Mouse (Mus musculus) thymus, adult 2 months (tissue): ENCODE measurements at regions not wholly inside any gene's neighbourhood (a gene's known extent, or its start where the extent isn't known, plus 50 kb on each side); places are given as distances from the start of the nearest gene placed in this dataset.

Experiments
- DNase-seq: peaks from one replicate; pipeline ENCODE4 v3.0.0; 2021
- H3K27ac ChIP-seq: fragments of 200-500 bp; 2 replicates; pipeline ENCODE4 v1.5.1; 2012; ENCODE audit warnings: low read length, control low read depth; ENCODE audit not compliant: control insufficient read depth, insufficient read depth
- H3K27me3 ChIP-seq: fragments of 200-500 bp; 2 replicates; pipeline ENCODE4 v1.6.1; 2012; ENCODE audit warnings: mild to moderate bottlenecking, low read length, moderate library complexity, mixed read lengths; ENCODE audit not compliant: control insufficient read depth, insufficient read depth
- H3K36me3 ChIP-seq: fragments of 200-500 bp; 2 replicates; pipeline ENCODE4 v1.6.1; 2012; ENCODE audit warnings: mild to moderate bottlenecking, low read length, moderate library complexity; ENCODE audit not compliant: control insufficient read depth, insufficient read depth
- H3K4me1 ChIP-seq: fragments of 200-500 bp; replicated peaks from 2 replicates; pipeline ENCODE4 v1.6.1; 2012; ENCODE audit warnings: low read length; ENCODE audit not compliant: control insufficient read depth, insufficient read depth
- H3K4me3 ChIP-seq: fragments of 200-500 bp; 2 replicates; pipeline ENCODE4 v1.5.1; 2012; ENCODE audit warnings: mild to moderate bottlenecking, low read length, control low read depth, moderate library complexity; ENCODE audit not compliant: control insufficient read depth, insufficient read depth
- CTCF ChIP-seq: fragments of 200-500 bp; IDR thresholded peaks from 2 replicates; pipeline ENCODE4 v1.5.1; 2012; ENCODE audit warnings: mild to moderate bottlenecking, control low read depth, low read length, moderate library complexity, borderline replicate concordance; ENCODE audit not compliant: control insufficient read depth, poor library complexity, insufficient read depth; ENCODE audit errors: extremely low read depth
- POLR2A ChIP-seq: fragments of 200-500 bp; IDR thresholded peaks from 2 replicates; pipeline ENCODE4 v1.6.1; 2012; ENCODE audit warnings: mild to moderate bottlenecking, low read length, control low read depth, moderate library complexity; ENCODE audit not compliant: control insufficient read depth, poor library complexity, insufficient read depth; ENCODE audit errors: extremely low read depth
- WGBS: fragments of 180-500 bp; shearing (Covaris S2); methylation state at CpG from one replicate; pipeline ENCODE4 v1.1.7; 2018; 5-methylcytosine and 5-hydroxymethylcytosine counted together

GRCm38 (mm10) chr10:41018888-41019287 lies 53.2 kb downstream of the Gpr6 start:
- TF ChIP-seq POLR2A (no peak), CTCF (no peak)
- 74% methylated on average over 5 of the region's 5 CpGs for WGBS
- DNase-seq, result no peak
- no peaks in the 10 kb centered on the region for H3K4me1 ChIP-seq
- H3K4me3 ChIP-seq, result no peak overlapping the region
- no peaks in the 10 kb centered on the region for H3K27me3 ChIP-seq
- no peaks in the 10 kb centered on the region for H3K36me3 ChIP-seq
- H3K27ac ChIP-seq, result no peak overlapping the region

- 73% methylated on average over 7 of the region's 7 CpGs for WGBS
- Histone ChIP-seq H3K27ac (no peak overlapping the region), H3K4me3 (no peak overlapping the region), H3K4me1 (no peaks in the 10 kb centered on the region), H3K27me3 (no peaks in the 10 kb centered on the region), H3K36me3 (no peaks in the 10 kb centered on the region)
- TF ChIP-seq CTCF, result no peak
- TF ChIP-seq POLR2A, result no peak
- DNase-seq, result no peak
These were observed 55.5 kb downstream of the Gpr6 start for GRCm38 (mm10) chr10:41016547-41016946.

- H3K27ac ChIP-seq, result no peak overlapping the region
These were observed 56.4 kb downstream of the Gpr6 start for GRCm38 (mm10) chr10:41015654-41016053.

GRCm38 (mm10) chr10:41010585-41010984 lies 61.5 kb downstream of the Gpr6 start:
- Histone ChIP-seq H3K36me3 (no peaks in the 10 kb centered on the region), H3K4me3 (no peak overlapping the region), H3K4me1 (no peaks in the 10 kb centered on the region), H3K27ac (no peak overlapping the region), H3K27me3 (no peaks in the 10 kb centered on the region)
- TF ChIP-seq CTCF (no peak), POLR2A (no peak)
- DNase-seq, result no peak
- 73% methylated on average over 2 of the region's 2 CpGs for WGBS

More at GRCm38 (mm10) chr10:41015654-41016053, 56.4 kb downstream of the Gpr6 start:
- Histone ChIP-seq H3K4me3 (no peak overlapping the region), H3K27me3 (no peaks in the 10 kb centered on the region), H3K36me3 (no peaks in the 10 kb centered on the region), H3K4me1 (no peaks in the 10 kb centered on the region)
- peak; percentile 25 for DNase-seq
- no peak for TF ChIP-seq POLR2A
- TF ChIP-seq CTCF, result no peak
- WGBS, result 37% methylated on average over 4 of the region's 4 CpGs

- 86% methylated on average over 3 of the region's 3 CpGs for WGBS
- H3K27ac ChIP-seq, result no peak overlapping the region
- TF ChIP-seq POLR2A, result no peak
- TF ChIP-seq CTCF, result no peak
- no peak for DNase-seq
- no peaks in the 10 kb centered on the region for H3K36me3 ChIP-seq
- H3K4me3 ChIP-seq, result no peak overlapping the region
- no peaks in the 10 kb centered on the region for H3K27me3 ChIP-seq
- no peaks in the 10 kb centered on the region for H3K4me1 ChIP-seq
These were observed 64.2 kb downstream of the Gpr6 start for GRCm38 (mm10) chr10:41007866-41008265.

GRCm38 (mm10) chr10:41006634-41007033 lies 65.5 kb downstream of the Gpr6 start:
- Histone ChIP-seq H3K4me1 (no peaks in the 10 kb centered on the region), H3K36me3 (no peaks in the 10 kb centered on the region), H3K4me3 (no peak overlapping the region), H3K27me3 (no peaks in the 10 kb centered on the region), H3K27ac (no peak overlapping the region)
- DNase-seq, result no peak
- WGBS, result 77% methylated on average over 9 of the region's 9 CpGs
- TF ChIP-seq CTCF (no peak), POLR2A (no peak)

- TF ChIP-seq POLR2A, result no peak
- TF ChIP-seq CTCF, result no peak
- no peaks in the 10 kb centered on the region for H3K27me3 ChIP-seq
- WGBS, result 96% methylated on average over 9 of the region's 9 CpGs
- no peak overlapping the region for H3K4me3 ChIP-seq
- no peaks in the 10 kb centered on the region for H3K4me1 ChIP-seq
- no peaks in the 10 kb centered on the region for H3K36me3 ChIP-seq
- DNase-seq, result no peak
- H3K27ac ChIP-seq, result no peak overlapping the region
These were observed 66.3 kb downstream of the Gpr6 start for GRCm38 (mm10) chr10:41005776-41006175.
